8 mouse cellular contexts compared by ENCODE assay signal in genomic region chr3:17786023-17786720, GRCm38 (mm10).
DNase-seq lines count a peak whose midpoint lies in the region; ATAC-seq and TF ChIP-seq lines count a peak whose summit lies in the region.

No protein-coding gene starts in this region.

- TF ChIP-seq CTCF in liver, embryonic 14.5 days (IDR thresholded peaks at IDR 0.05; ENCODE audit: low read depth), result no peak
- no peak for TF ChIP-seq CTCF in stomach, postnatal 0 days (IDR thresholded peaks at IDR 0.05; ENCODE audit: low read depth)

- in situ Hi-C loops in ES-E14 (cut with MboI; ENCODE audit: low sequenced_read_pairs in 2 of 2, unreplicated experiment in 2 of 2), result no loop called here

- peaks cover 0 to 5% of the 10 kb centered on the region in 2 experiments; a peak in 1 of 4 replicates for H3K4me1 ChIP-seq in ES-E14 (ENCODE audit: control insufficient read depth in 2 of 2, insufficient read depth in 2 of 2, low read length in 2 of 2, poor library complexity in 1 of 2)
- peaks cover 48% of the 10 kb centered on the region for H3K4me1 ChIP-seq in forebrain, embryonic 10.5 days
- H3K4me1 ChIP-seq in hindbrain, embryonic 14.5 days (replicated peaks; ENCODE audit: control insufficient read depth, insufficient read depth, low read length), result peaks cover 22% of the 10 kb centered on the region
- no peaks in the 10 kb centered on the region for H3K4me1 ChIP-seq in liver, embryonic 14.5 days (replicated peaks; ENCODE audit: control insufficient read depth in 2 of 2, insufficient read depth in 2 of 2, low read length in 1 of 2)
- peaks cover 6% of the 10 kb centered on the region for H3K4me1 ChIP-seq in stomach, postnatal 0 days (replicated peaks; ENCODE audit: control insufficient read depth, insufficient read depth)

- under 1% methylated on average over 56 of the region's 56 CpGs for WGBS in forebrain, embryonic 10.5 days
- WGBS in hindbrain, embryonic 14.5 days, result under 1% methylated on average over 56 of the region's 56 CpGs
- 2% methylated on average over 56 of the region's 56 CpGs for WGBS in liver, embryonic 14.5 days (ENCODE audit: insufficient replicate concordance)
- 1% methylated on average over 51 of the region's 56 CpGs for WGBS in stomach, postnatal 0 days

- no peaks in the 10 kb centered on the region for H3K36me3 ChIP-seq in ES-E14 (ENCODE audit: control insufficient read depth, insufficient read depth, low read length, poor library complexity, severe bottlenecking)
- H3K36me3 ChIP-seq in forebrain, embryonic 10.5 days (replicated peaks), result no peaks in the 10 kb centered on the region
- no peaks in the 10 kb centered on the region for H3K36me3 ChIP-seq in hindbrain, embryonic 14.5 days (replicated peaks; ENCODE audit: control insufficient read depth, insufficient read depth)
- H3K36me3 ChIP-seq in liver, embryonic 14.5 days (replicated peaks; ENCODE audit: control insufficient read depth, insufficient read depth, low read depth), result no peaks in the 10 kb centered on the region
- H3K36me3 ChIP-seq in stomach, postnatal 0 days (ENCODE audit: control insufficient read depth, insufficient read depth, low read length), result no peaks in the 10 kb centered on the region

- peak overlapping the region; percentile 100 for H3K4me2 ChIP-seq in hindbrain, embryonic 14.5 days (replicated peaks)
- H3K4me2 ChIP-seq in liver, embryonic 14.5 days (ENCODE audit: low read depth), result peak overlapping the region; percentile 40
- H3K4me2 ChIP-seq in stomach, postnatal 0 days (replicated peaks; ENCODE audit: low read depth), result peak overlapping the region; percentile 61

- DNase-seq in embryo, embryonic 10 days (ENCODE audit: low spot score), result peak; percentile 72
- DNase-seq in embryo, embryonic 9.5 days (ENCODE audit: extremely low spot score), result no peak
- DNase-seq in ES-E14 (ENCODE audit: low read depth, low spot score), result no peak
- peak; percentile 76 for DNase-seq in forebrain, embryonic 10.5 days (ENCODE audit: extremely low spot score, low spot score)
- peak; percentile 68 for DNase-seq in hindbrain, embryonic 14.5 days (ENCODE audit: low spot score)
- no peak for DNase-seq in liver, embryonic 14.5 days (ENCODE audit: low read depth in 3 of 3, low spot score in 3 of 3)
- DNase-seq in stomach, postnatal 0 days (ENCODE audit: low spot score), result no peak

- peak; percentile 46 for ATAC-seq in hindbrain, embryonic 14.5 days (ENCODE audit: low FRiP score)
- ATAC-seq in liver, embryonic 14.5 days (ENCODE audit: insufficient read depth), result no peak
- peak; percentile 15; the same call in 1 of the 2 replicates for ATAC-seq in stomach, postnatal 0 days (ENCODE audit: low FRiP score, low TSS enrichment)
- no peak for ATAC-seq in activated CD4-positive, CD25-positive, alpha-beta regulatory T cell, adult 4 months

- H3K9ac ChIP-seq in ES-E14 (ENCODE audit: insufficient read depth, low read depth, low read length, poor library complexity, severe bottlenecking), result peak overlapping the region; percentile 36
- H3K9ac ChIP-seq in hindbrain, embryonic 14.5 days, result peak overlapping the region; percentile 99
- H3K9ac ChIP-seq in liver, embryonic 14.5 days (replicated peaks), result no peak overlapping the region
- peak overlapping the region; percentile 47 for H3K9ac ChIP-seq in stomach, postnatal 0 days (ENCODE audit: low read length)

- peak overlapping the region; percentile 48 to 52 for H3K4me3 ChIP-seq in ES-E14 (ENCODE audit: insufficient read depth in 1 of 2, low read depth in 1 of 2, low read length in 2 of 2, poor library complexity in 1 of 2, severe bottlenecking in 1 of 2)
- H3K4me3 ChIP-seq in forebrain, embryonic 10.5 days, result peak overlapping the region; percentile 70
- H3K4me3 ChIP-seq in hindbrain, embryonic 14.5 days (replicated peaks; ENCODE audit: low read length), result peak overlapping the region; percentile 75
- H3K4me3 ChIP-seq in liver, embryonic 14.5 days (ENCODE audit: insufficient read depth in 1 of 2, low read depth in 2 of 2, low read length in 2 of 2), result peak overlapping the region in 1 of 2 experiments; percentile 6; a peak in 1 of 4 replicates
- peak overlapping the region; percentile 35 for H3K4me3 ChIP-seq in stomach, postnatal 0 days (ENCODE audit: low read depth, low read length)

- no peaks in the 10 kb centered on the region for H3K9me3 ChIP-seq in ES-E14 (ENCODE audit: control insufficient read depth, insufficient read depth, low read depth, low read length)
- H3K9me3 ChIP-seq in forebrain, embryonic 10.5 days, result 0 out of 2 replicates have a peak, but pooled peaks cover 2% of the 10 kb centered on the region
- no peaks in the 10 kb centered on the region for H3K9me3 ChIP-seq in hindbrain, embryonic 14.5 days (ENCODE audit: control insufficient read depth, low read length)
- no peaks in the 10 kb centered on the region for H3K9me3 ChIP-seq in liver, embryonic 14.5 days (ENCODE audit: control insufficient read depth, low read length)
- no peaks in the 10 kb centered on the region for H3K9me3 ChIP-seq in stomach, postnatal 0 days (ENCODE audit: control insufficient read depth, low read length)

- peaks cover 62% of the 10 kb centered on the region for H3K27me3 ChIP-seq in forebrain, embryonic 10.5 days (ENCODE audit: poor library complexity, severe bottlenecking)
- no peaks in the 10 kb centered on the region for H3K27me3 ChIP-seq in hindbrain, embryonic 14.5 days (ENCODE audit: control insufficient read depth, insufficient read depth, low read length)
- H3K27me3 ChIP-seq in liver, embryonic 14.5 days (ENCODE audit: control insufficient read depth, insufficient read depth, low read length), result peaks cover 50% of the 10 kb centered on the region
- peaks cover 11% of the 10 kb centered on the region; the same call in 1 of the 2 replicates for H3K27me3 ChIP-seq in stomach, postnatal 0 days (ENCODE audit: control insufficient read depth, insufficient read depth, low read length)

- H3K27ac ChIP-seq in ES-E14 (ENCODE audit: insufficient read depth, low read depth, low read length, poor library complexity, severe bottlenecking), result no peak overlapping the region
- peak overlapping the region; percentile 98 for H3K27ac ChIP-seq in forebrain, embryonic 10.5 days
- peak overlapping the region; percentile 100 for H3K27ac ChIP-seq in hindbrain, embryonic 14.5 days
- H3K27ac ChIP-seq in liver, embryonic 14.5 days, result no peak overlapping the region
- H3K27ac ChIP-seq in stomach, postnatal 0 days (replicated peaks), result no peak overlapping the region

- no peak for TF ChIP-seq EP300 in liver, embryonic 14.5 days (IDR thresholded peaks at IDR 0.05; ENCODE audit: low read depth)
- no peak for TF ChIP-seq EP300 in stomach, postnatal 0 days (optimal IDR thresholded peaks at IDR 0.05)

TF ChIP-seq in ES-E14, 5 proteins besides CTCF, POLR2A, EP300 and RAD21:
- no peak for TF ChIP-seq ZC3H11A (IDR thresholded peaks at IDR 0.05; ENCODE audit: borderline replicate concordance, low read depth, low read length)
- no peak for TF ChIP-seq CHD2 (IDR thresholded peaks at IDR 0.05; ENCODE audit: low read depth, low read length)
- TF ChIP-seq MAFK (IDR thresholded peaks at IDR 0.05; ENCODE audit: insufficient read depth, low read depth, low read length), result no peak
- TF ChIP-seq HCFC1 (IDR thresholded peaks at IDR 0.05; ENCODE audit: borderline replicate concordance, insufficient read depth, low read length), result no peak
- TF ChIP-seq ZNF384 (IDR thresholded peaks at IDR 0.05; ENCODE audit: low read depth, low read length), result no peak

Comparison
In these comparisons a context has a peak if more than half of its experiments do, and no peak if none do; other contexts are left out.
1. DNase-seq: peak in embryo, embryonic 10 days (single experiment), forebrain, embryonic 10.5 days (single experiment) and hindbrain, embryonic 14.5 days (single experiment); none in embryo, embryonic 9.5 days (single experiment), ES-E14 (single experiment), liver, embryonic 14.5 days (0 of 3) and stomach, postnatal 0 days (single experiment).
2. H3K27ac ChIP-seq: peak in forebrain, embryonic 10.5 days (single experiment) and hindbrain, embryonic 14.5 days (single experiment); none in ES-E14 (single experiment), liver, embryonic 14.5 days (single experiment) and stomach, postnatal 0 days (single experiment).
3. ATAC-seq: peak in hindbrain, embryonic 14.5 days (single experiment) and stomach, postnatal 0 days (single experiment); none in liver, embryonic 14.5 days (single experiment) and activated CD4-positive, CD25-positive, alpha-beta regulatory T cell, adult 4 months (single experiment).
4. H3K4me2 ChIP-seq: peak in every context shown above with its lines; median percentile 100 in hindbrain, embryonic 14.5 days; 61 in stomach, postnatal 0 days; 40 in liver, embryonic 14.5 days.